Mouse (Mus musculus) heart, adult 8-10 months (tissue): ENCODE data around the gene Tjp1. TPM values are rescaled to one million over a fixed set of nuclear protein-coding genes. Genes with fewer than 3 reads are reported as not detected.
A peak's percentile ranks its signal among the peaks of the same experiment; 100 is the strongest.

Source experiments
- DNase-seq: peaks from one replicate; pipeline ENCODE4 v3.0.0; 2022; ENCODE audit warnings: low spot score
- total RNA-seq, 4 experiments: library from RNA; stranded (reverse); gene quantifications; 2 replicates each; pipeline ENCODE4 v1.2.4; 2022

The Tjp1 gene
- total RNA-seq, 4 experiments from 2014 or later = 82.4 to 101 (median 95.7) TPM

DNA sequence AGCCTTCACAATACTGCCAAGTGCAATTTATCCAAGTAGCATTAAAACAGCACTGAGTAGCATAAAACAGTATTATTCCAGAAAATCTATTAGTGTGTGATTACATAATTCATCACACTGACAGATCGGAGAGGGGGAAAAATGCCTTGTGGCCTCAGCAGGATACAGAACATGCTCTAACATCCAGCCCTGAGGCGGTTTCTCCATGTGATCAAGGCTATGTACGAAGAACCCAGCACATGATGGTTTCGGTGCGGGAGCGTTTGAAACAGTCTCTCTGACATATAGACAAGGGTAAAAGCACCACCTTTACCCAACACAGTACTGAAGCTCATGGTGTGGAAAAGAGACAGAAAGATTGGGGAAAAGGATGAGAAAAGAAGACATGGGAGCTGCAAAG, 38.4 kb downstream of the Tjp1 start:
- DNase-seq = no peak

DNA sequence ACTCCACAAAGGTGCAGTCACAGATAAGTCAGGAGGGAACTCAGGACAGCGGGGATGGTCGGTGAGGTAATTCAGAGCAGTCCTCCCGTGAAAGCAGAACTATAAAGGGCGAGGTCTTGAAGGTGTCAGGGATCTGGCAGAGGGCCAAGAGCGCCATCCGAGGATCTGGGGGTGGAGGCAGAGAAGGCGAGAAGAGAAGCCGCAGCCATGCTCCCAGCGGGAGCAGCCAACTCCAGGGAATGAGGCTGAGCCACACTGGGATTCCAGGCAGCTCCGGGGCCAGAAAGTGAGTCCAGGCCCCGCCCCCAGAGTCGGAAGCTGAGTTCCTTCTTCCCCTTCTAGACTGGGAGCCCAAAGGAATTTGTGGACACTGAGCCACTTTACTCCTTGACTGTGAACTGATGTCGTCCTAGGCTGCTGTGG, 41.3 kb downstream of the Tjp1 start:
- no peak for DNase-seq

DNA sequence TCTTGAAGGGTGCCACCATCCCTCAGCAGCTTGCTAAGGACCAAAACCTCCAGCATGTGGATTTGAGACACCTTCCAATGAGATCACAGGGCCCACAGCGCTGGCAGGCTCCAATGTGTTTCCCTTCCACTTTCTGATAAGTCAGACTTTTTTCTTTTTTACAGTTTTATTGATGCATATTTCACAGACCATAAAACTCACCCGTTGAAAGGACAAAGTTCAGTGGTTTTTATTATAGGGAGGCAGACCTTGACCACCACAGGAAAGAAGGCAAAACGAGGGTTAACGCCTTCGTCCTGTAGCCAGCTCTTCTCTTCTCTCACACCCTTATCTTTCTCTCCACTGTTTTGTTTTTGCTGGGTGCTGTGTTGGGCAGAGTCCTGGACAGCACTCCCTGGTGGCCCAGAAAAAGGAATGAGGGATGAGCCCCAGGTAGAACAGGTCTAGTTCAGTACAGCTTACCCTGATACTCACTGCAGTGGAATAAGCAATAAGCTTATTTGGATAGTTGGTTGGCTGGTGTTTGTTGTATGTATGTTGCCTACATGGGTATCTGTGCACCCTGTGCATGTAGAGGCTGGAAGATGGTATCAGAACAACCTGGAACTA, 43.3 kb downstream of the Tjp1 start:
- no peak for DNase-seq

DNA sequence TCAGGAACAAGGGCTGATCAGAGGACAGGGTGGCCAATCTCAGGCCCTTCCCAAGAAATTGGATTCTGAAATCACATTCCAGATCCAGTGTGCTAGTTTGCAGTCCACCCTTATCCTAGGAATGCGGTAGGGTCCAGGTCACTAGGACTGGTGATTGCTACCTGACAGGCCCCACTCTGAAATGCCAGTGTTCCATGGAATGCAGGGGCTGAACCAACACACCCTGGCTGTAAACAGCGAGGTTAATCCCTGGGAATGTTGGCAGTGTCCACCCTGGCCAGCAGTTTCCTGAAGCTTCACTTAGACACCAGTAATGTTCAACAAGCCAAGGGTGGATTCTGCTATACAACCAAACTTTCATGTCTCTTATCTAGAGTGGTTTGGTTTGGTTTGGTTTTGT, 45.4 kb downstream of the Tjp1 start:
- no peak for DNase-seq

DNA sequence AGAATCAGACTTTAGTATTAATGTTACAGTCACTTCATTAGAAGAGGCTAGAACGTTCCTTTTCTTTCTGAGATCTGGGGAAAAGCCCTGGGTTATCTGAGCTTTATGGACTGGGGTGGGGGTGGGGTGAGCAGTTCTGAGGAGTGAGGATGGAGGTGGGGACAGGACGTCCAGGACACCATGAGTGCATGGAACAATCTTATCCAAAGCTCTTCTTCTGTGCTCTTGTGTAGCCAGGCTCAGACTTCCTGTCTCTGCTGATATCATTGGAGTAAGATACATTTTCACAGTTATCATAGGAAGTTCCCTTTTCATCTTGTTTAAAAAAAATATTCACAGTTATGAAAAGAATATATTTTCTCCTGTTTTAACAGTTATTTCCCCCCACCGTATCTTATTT, 55.5 kb downstream of the Tjp1 start:
- no peak for DNase-seq

DNA sequence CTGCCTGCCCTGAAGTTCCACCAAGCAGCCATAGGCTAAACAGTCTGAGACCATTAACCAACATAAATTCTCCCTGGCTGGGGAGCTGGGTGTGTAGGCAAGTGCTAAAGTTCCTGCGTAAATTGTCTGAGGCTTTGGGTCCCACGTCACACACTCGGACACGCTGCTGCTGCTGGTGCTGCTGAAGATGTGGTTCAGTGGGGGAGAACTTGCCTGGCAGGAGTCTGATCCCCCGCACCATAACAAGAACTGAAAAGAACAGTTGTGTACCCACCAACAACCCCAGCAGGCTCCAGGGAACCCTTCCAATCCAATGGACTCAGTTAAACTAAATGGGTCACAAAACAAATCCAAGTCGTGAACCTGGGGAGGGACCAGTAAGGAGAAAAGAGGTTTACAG, 56.2 kb downstream of the Tjp1 start:
- no peak for DNase-seq

DNA sequence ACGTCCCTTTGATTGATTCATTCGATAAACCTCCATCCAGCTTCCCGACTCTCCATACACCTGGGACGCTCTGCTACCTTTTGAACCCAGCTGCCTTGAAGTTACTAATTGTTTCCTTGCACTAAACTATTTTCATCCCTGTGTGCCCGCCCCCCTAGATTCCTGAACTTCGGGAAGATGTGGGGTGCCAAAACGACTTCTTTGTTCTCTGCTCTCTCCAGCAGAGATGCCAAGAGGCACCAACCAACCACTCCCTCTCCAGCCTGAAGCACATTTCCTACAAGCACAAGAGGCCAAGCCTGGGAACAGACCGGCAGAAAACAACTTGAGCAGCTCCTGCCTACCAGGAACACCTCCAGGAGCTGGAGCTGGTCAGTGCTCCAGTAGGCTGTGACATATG, 57.4 kb downstream of the Tjp1 start:
- no peak for DNase-seq

DNA sequence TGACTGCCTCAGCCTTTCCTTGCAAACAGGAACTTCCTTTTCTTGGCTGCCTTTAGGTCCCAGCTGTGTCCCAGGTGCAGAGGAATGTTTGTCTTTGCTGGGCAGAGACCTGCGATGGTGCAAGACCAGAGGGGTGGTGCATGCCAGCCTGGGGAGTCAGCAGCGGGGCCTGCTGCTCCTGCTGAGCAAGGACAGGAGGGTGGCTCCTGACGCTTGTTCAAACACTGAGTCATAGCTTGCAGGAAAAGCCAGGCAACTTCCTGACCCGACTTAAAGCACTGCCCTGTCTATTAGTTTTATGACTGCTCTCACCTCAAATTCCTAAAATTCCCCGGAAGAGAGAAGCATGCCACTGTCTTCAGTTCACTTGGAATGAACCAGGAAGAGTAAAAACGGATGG, 57.9 kb downstream of the Tjp1 start:
- DNase-seq = no peak

DNA sequence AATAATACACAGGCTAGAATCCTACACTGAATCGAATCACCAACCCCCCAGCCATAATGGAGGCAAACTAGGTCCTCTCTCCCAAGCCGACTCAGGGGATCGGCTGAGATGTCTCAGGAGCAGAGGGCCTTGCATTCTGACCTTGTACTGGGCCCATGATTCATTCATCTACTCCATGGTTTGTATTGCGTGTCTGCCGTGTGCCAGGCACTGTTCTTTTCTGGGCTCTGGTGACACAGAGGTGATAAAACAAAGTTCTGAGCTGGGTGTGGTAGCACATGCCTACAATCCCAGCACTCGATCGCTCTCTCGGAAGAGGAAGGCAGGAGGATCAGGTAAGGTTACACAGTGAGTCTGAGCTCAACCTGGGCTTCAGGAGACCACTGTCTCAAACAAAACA, 59.4 kb downstream of the Tjp1 start:
- DNase-seq = no peak

DNA sequence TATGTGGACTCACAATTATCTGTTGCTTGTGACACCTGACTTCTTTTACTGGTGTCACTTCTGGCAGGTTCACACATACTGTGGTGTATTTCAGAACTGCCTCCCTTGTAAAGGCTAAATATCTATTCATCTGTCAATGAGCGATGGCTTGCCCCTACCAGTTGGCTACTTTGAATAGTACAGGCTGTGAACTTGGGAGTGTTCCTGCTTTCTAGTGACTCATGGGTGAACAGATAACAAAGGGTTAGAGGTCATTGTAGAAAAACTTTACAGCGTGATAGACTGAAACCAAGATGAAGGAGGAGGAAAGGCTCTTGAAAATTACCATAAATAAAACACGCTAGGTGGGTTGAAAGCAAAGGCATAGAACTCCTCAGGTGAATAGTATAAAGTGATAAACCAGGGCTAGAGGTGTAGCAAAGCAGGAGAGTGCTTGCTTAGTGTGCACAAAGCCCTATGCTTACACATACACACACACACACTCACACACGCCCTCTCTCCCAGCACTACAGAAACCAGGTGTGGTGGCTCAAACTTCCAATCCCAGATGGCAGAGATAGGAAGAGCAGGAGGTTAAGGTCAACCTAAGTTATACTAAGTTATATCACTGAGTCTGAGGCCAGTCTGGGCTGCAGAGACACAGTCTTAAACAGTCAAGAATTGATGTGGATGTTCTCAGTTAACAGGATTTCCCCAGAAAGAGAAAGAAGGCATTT, 60.1 kb downstream of the Tjp1 start:
- no peak for DNase-seq

DNA sequence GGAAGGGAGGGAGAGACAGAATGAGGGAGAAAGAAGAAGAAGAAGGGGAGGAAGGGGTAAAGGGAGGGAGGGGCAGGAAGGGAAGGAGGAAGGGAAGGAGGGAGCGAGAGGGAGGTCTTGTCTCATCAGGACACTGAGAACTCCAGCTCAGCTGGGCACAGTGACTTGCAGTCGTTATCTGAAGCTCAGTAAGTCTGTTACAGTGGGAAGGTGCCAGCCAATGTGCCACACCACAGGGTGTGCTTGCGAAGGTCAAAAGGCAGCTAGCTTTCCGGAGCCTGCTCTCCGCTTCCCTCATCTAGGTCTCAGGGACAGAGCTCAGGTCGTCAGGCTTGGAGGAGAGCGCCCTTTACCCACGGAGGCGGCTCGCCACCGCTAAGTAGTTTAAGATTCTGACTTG, 61.4 kb downstream of the Tjp1 start:
- no peak for DNase-seq

DNA sequence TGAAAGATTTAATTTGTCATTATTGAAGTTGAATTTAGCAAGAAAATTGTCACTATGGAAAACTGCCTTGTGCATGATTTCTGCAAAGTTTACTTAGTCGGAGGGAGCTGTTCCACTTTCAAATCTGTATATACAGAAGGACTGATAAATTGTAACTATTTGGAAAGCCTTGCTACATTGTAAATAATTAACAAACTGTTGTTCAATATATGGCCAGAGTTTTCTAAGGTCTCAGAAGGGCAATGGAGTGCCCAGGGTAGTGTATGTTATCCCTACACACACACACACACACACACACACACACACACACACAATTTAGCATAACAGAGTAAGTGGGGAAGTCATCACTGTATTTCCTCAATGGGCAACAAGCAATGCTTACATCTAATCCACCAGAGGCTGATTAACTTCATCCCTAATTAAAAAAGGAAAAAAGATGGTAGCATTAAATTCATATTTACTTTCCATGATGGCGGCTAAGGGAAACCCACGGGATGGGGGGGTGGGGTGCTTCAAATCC, 63.0 kb downstream of the Tjp1 start:
- no peak for DNase-seq

DNA sequence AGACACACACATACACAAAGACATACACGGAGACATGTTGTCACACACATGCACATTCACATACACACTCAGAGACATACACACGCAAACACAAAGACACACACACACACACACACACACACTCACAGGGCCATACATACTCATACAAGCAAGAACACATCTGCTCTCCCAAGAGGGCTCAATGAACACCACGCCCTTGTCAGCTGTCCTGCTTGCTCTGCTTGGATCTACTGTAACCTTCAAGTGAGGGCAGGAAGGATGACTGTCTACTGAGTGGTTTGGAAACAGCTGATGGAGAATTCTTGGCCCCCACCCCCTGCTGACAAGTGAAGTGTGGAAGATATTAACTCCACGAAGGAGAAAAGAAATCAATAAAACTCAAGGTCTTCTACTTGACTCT, 64.1 kb downstream of the Tjp1 start:
- no peak for DNase-seq

DNA sequence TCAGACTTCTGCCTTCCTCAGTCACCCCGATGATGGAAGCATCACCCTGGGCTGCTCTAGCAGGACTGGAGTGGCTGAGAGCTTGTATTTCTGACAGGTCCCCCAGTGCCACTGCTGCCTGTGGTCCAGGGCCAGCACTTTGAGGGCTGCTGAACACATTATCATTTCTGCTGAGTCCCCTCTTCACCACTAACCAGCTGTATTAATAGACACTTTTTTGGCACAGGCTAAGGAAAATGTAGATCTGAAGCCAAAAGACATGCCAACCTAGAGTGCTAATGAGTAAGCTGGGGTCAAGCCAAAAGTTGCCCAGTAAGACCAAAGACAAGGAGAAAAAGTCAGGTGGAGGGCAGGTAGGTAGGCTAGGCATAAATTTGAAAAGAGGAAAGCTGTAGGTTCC, 66.2 kb downstream of the Tjp1 start:
- peak; percentile 67 for DNase-seq

DNA sequence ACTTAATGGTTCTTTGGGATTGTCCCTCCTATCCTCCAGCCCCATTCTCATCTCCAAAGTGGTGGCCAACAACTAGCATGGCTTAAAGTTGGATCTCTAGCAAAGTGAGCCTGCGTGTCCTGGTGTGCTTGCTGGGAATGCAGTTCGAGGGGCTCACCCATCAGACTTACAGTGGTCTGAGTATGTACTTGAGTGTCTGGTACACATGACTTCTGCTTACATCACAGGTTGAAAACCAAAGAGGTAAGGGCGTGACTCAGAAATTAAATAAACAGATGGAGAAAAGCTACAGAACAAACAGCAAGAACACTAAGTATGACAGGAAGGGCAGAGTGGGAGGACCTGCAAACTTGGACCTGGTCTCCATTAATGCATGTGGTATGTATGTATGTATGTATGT, 67.4 kb downstream of the Tjp1 start:
- no peak for DNase-seq

DNA sequence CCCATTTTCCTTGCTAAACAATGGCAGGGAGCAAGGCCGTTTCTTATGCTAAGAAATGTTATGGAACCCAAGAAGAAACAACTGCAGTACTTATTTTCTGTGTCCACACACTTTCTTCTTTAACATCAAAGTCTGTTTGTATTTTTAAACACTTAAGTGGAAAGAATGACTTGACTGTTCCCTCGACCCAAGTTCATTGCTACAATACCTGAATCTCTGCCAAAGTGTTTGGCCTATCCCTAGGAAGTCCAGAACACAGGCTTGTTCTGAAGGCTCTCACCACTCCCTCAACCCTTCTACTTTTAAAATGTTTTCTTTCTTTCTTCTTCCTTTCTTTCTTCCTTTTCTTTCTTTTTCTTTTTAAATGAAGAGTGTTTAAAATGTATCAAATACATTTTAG, 71.5 kb downstream of the Tjp1 start:
- peak; percentile 69 for DNase-seq

DNA sequence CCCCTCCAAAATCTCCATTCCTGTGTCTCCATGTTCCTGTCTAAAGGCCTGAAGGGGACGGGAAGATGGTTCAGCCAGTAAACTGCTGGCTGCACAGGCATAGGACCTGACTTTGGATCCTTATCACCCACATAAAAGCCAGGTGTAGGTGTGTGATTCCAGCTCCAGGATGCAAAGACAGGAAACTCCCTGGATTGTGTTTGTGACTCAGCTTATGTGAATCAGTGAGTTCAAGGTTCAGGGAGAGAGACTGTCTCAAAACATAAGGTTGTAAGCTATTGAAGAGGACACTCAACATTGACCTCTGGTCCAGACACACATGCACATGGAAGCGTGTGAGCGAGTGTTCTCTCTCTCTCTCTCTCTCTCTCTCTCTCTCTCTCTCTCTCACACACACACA, 72.4 kb downstream of the Tjp1 start:
- DNase-seq = no peak

DNA sequence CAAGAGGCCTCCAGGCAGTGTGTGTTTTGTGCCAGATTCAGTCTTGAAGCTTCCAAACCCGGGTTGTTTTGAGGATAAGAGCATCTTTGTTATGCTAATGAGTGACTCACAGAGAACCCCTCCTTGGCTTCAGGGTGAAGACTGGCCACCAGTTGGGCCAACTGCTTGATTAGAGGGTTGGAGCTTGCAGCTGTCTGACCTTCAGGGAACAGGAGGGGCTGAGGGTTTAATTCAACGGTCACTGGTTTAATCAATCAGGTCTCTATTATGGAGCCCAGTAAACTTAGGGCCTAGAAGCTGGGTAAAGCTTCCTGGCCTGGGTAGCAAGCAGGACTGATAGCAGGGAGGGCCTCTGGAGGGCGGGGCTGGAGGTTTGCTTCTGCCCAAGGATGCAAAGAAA, 73.3 kb downstream of the Tjp1 start:
- no peak for DNase-seq

DNA sequence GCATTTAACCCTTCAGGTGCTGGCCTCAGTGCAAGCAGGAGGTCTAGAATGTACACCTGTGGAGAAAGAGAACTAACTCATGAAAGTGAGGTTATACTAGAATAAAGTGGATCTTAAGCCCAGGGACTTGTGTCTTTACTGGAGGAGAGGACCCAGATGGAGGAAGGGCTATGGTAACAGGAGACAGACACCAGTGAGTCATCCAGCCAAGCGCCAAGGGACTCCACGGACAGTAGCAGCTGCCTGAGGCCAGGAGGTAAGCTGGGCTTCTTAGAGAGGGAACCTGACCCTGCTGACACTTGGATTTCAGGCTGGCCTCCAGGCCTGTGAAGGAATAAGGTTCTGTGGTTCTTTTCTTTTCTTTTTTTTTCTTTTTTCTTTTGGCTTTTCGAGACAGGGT, 75.3 kb downstream of the Tjp1 start:
- DNase-seq = no peak

DNA sequence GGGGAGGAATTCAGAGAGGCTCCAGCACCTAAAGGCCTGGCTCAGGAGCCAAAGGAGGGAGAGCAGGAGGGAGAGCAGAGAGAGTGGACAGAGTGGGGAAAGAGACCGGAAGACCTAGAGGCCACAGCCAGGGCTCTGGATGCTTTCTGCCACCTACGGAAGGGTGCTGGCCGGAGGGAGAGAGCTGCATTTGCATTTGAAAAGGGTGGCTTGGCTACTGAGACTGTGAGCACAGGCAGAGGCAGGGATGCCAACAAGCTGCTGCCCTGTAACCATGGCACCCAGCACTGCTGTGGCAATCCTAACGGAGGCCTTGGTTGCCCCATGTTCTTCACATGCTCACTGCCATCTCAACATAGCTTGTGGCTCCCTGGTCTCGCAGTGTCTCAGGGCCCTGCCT, 77.4 kb downstream of the Tjp1 start:
- no peak for DNase-seq

DNA sequence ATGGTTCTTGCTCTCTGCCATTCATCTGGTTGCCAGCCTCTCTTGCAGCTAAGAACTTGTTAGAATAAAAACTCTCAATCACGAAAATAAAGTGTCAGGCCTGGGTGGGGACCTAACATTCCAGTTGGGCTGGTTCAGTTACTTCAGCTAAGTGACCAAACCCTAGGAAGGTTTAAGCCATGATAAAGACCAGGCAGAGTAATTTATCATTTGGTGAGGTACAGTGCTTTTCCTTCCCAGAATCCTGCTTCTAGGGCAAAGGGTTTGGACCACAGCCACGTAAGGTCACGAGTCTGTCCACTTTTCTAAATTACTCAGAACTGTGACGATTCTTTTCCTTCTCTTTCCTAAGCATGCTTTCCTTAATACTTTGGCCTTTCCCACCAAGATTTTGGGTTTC, 86.1 kb downstream of the Tjp1 start:
- no peak for DNase-seq

DNA sequence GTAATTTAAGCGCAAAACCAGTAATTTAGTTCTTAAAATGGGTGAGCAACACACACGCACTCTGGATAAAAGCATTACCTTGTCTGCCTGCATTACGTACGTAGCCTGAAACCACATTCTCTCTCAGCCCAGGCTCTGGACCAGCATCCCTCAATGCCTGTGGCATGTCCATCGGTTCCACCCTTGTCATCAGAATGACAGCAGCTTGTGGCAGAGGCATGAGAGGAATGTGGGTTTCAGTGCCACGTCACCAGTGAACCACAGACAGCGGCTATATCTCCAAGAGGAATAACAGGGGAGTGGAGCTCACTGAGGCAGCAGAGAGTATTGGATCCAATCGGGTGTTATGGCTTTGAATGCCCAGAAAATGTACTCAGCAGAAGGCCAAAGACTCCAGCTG, 88.1 kb downstream of the Tjp1 start:
- DNase-seq = no peak

DNA sequence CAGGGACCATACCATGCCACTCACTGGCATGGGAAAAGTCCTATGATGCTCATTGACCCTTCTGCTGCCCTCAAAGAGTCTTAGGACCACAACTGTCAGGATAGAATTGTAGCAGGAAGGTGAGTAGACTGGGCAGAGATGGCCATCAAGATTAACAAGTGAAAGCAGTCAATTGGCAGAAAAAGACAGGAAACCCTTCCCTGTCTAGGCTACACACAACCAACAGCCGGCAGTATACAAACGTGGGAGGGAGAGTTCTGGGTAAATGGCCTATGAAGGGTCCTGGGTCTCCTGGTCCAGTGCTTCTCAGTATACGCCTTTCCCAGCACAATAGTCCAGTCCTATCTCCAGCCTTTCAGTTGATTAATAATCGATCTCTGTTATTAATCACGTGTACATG, 89.4 kb downstream of the Tjp1 start:
- no peak for DNase-seq

DNA sequence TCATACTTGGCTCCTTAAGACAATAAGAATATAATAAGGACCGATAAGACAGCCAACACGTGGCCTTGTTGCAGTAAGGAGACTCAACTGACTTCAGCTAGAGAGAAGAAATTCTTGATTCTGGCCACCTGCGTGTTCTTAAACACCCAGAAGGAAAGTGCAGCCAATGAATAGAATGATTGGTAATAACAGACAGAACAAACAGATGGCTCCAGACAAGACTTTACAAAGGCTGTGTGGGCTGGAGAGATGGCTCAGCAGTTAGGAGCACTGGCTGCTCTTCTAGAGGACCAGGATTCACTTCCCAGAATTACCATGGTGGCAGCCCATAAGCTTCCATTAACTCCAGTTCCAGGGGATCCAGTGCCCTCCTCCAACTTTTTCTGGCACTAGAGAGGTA, 90.7 kb downstream of the Tjp1 start:
- DNase-seq = no peak
